Mouse (Mus musculus): Measurements from ENCODE around the gene Mest.

DNA sequence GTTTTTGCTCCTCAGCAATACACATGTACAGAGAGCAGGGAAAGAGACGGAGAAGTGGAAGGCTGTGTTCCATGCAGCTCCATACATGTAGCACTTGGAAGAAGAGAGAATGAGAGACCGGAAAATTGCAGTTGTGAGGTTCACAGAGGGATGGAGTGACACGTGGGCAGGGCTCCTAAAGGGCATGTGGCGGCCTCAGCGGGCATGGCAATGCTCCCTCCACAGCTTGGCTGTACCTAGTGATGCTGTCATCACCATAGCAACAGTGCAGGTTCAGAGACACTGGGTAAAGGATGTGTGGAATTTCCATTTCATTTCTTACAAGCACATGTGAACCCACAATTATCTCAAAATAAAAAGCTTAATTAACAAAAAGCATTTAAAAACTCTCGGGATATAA, 44.9 kb upstream of the Mest start:
- no peak for TF ChIP-seq POLR2A (IDR thresholded peaks at IDR 0.05; ENCODE audit: low read depth, low read length)
- no peak for TF ChIP-seq CTCF (IDR thresholded peaks at IDR 0.05; ENCODE audit: extremely low read depth, insufficient read depth, insufficient read length, insufficient replicate concordance)
